Mouse (Mus musculus): ENCODE results near the gene Ifi205.
"Not testable (repeated sequence)": the region's sequence is repeated elsewhere in the genome, so short reads cannot be mapped to it uniquely, and the experiment has no call there.

Gene Ifi205

GRCm38 (mm10) chr1:174031698-174032097 lies at the start of gene Ifi205:
Gene Ifi205 (minus strand): TSS chr1:174031810.
- no peak for DNase-seq (ENCODE audit: low spot score in 2 of 2)

- no peak for DNase-seq (ENCODE audit: low spot score in 2 of 2)
These were observed 34.7 kb upstream of the Ifi205 start, which contains the start of gene Olfr430 for GRCm38 (mm10) chr1:174066305-174066704. Gene Olfr430 (plus strand): TSS chr1:174066605.

DNA sequence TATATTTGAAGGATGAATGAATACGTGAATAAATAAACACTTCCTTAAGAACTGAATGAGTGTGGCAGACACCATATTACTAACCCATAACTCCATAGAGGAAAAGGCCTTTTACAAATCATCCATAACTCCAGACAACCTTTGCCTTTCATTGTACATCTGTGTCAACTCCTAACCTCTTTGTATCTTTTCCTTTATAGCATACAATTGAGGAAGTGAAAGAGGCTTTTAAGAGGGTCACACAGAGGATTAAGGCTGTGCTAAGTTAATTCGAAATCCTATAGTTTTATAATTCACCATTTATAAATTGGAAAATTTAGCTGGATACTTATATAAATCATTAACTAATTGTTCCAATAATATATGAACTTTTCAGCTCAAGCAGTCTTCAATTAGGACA lies 23.6 kb upstream of the Ifi205 start:
- DNase-seq (ENCODE audit: low spot score in 2 of 2) = no peak

DNA sequence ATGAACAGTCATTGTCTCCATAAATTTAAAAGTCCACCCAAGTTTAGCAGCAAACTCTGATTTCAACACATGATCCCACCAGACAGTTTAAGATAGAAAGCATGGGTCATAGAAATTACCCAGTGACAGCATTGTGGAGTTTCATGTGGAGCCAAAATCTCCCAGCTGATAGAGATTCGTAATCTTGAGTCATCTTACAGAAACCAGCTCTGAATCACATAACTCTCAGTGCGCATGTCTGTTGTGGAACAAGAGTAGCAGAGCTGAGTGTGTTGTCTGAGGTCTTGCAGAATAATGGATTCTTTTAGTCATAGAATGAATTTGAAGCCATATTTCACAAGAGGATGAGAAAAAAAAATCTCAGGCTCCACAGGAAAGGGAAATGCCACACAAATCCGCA lies 21.4 kb upstream of the Ifi205 start:
- no peak for DNase-seq (ENCODE audit: low spot score in 2 of 2)

GRCm38 (mm10) chr1:174051931-174052536 lies 20.4 kb upstream of the Ifi205 start:
- DNase-seq (ENCODE audit: low spot score in 2 of 2) = no peak

DNA sequence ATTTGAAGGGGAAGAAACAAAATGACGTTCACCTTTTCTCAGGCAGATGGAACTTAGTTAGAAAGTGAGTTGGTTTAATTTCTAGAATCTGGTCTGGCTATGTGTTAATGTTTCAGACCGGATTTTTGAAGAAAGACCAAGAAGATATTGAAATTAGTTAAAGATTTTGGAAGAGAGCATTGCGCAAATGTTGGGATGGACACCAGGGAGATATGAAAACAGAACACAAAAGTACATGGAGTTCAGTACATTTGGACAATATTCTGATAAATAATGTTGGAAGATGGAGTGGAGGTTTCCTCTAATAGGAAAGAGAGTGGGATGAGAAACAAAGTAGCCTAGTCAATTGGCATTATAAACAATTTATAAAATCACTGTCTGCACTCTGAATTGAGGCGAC lies 19.9 kb upstream of the Ifi205 start:
- DNase-seq (ENCODE audit: low spot score in 2 of 2) = no peak

DNA sequence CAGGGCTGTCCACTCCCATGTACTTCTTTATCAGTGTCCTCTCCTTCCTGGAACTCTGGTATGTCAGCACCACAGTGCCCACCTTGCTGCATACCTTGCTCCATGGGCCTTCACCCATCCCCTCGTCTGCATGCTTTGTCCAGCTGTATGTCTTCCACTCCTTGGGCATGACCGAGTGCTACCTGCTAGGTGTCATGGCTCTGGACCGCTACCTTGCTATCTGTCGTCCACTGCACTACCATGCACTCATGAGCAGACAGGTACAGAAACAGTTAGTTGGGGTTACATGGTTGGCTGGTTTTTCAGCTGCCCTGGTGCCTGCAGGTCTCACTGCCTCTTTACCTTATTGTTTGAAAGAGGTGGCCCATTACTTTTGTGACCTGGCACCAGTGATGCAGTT lies 18.9 kb upstream of the Ifi205 start:
- DNase-seq (ENCODE audit: low spot score in 2 of 2) = no peak

- DNase-seq (ENCODE audit: low spot score in 2 of 2) = not testable (repeated sequence)
These were observed 17.7 kb upstream of the Ifi205 start for GRCm38 (mm10) chr1:174049357-174049756.

DNA sequence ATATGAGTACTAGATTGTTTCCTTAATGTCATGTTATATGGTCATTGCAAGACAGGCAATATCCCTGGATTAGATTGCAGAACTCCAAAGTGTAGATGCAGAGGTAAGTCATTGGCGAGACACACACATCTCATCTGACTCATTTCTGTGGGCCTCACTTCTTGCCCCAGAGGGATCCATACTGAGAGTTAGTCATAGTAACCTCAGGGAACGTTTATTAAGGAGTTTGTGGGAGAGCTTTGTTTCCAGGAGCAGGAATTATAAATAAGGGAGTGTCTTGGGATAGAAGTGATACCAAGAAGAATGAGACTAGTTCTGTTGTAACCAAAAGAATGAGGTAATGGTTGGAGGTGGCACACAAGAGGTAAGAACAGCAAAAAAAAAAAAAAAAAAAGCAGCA lies 17.3 kb upstream of the Ifi205 start, which contains the start of gene Olfr432:
TSS of gene Olfr432 (plus strand) at position 313 of the 400 bp plus-strand sequence.
- no peak for DNase-seq (ENCODE audit: low spot score in 2 of 2)

DNA sequence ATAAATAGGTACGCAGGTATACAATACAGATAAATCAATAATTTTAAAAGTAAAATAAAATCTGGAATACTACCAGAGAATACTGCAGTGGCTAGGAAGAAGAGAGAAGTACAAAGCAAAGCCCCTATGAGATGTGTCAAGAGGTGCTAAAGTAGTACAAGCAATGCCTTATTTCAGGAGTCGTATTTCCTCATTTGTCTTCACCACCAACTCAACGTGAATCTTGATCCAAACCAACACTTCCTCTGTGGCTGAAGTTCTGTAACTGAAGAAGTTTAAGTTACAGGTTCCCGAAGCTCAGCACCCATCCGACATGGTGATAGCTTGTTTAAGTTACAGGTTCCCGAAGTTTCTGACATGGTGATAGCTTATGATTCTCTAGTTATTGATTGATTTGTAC lies 16.6 kb upstream of the Ifi205 start:
- not testable (repeated sequence) for DNase-seq (ENCODE audit: low spot score in 2 of 2)

GRCm38 (mm10) chr1:174044431-174044830 lies 12.8 kb upstream of the Ifi205 start:
- DNase-seq (ENCODE audit: low spot score in 2 of 2) = no peak

DNA sequence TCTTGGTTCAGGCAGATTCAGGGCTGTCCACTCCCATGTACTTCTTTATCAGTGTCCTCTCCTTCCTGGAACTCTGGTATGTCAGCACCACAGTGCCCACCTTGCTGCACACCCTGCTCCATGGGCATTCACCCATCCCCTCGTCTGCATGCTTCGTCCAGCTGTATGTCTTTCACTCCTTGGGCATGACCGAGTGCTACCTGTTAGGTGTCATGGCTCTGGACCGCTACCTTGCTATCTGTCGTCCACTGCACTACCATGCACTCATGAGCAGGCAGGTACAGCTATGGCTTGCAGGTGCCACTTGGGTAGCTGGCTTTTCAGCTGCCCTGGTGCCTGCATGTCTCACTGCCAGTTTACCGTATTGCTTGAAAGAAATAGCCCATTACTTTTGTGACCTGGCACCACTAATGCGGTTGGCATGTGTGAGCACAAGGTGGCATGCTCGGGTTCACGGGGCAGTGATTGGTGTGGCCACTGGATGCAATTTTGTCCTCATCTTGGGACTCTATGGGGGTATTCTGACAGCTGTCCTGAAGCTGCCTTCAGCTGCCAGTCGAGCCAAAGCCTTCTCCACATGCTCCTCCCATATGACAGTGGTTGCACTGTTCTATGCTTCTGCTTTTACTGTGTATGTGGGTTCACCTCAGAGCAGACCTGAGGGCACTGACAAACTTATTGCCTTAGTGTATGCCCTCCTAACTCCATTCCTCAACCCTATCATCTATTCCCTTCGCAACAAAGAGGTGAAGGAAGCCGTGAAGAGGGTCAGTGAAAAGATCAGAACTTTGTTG lies 10.7 kb upstream of the Ifi205 start:
- not testable (repeated sequence) for DNase-seq (ENCODE audit: low spot score in 2 of 2)

DNA sequence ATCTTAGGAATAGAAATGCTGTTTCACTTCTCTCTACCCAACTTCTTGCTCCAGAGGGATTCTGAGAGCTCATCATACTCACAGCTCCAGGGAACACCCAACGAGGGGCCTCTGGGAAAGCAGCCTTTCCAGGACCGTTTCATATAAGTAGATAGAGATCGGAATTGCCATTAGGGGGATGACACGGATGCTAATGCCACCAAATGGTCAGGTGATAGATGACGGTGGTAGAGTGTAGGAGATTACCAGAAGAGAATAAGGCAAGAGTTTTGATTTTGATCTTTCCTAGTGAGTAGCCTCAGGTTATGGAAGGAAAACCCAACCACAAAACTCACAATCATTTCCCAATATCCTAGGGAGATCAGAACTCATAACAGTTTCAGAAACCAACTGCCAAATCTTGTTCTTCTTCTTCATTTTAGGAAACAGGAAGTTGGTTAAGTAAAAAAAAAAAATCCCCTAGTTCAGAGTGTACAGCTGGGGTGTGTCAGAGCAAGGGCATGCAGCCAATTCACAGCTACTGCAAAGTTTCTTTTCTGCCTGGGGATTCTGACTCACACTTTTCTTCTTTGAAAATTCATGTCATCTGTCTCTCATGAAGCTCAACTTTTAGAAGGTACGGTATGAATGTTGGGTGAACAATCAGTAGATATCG lies 9.0 kb upstream of the Ifi205 start, which contains the start of gene Olfr433:
TSS of gene Olfr433 (plus strand) at position 183 of the 655 bp plus-strand sequence.
- DNase-seq (ENCODE audit: low spot score in 2 of 2) = peak; percentile 17 to 22

DNA sequence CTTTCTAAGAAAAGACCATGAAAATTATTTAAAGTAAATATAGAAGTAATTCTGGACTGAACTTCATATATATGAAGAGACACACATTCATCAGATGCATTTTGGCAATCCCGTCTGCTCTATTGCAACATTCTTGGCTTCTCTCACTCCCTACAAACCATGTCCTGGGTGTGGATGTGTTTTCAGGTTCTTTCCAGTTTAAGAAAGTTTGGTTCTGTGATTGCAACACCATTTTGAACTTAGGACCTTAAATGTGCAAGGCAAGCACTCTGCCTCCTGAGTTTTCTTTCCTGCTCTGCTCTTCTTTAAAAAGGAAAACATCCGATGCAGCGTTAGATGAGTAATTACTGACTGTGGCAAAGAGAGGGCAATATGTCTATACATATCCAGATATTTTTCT lies 6.9 kb upstream of the Ifi205 start:
- DNase-seq (ENCODE audit: low spot score in 2 of 2) = no peak

GRCm38 (mm10) chr1:174035841-174036240 lies 4.2 kb upstream of the Ifi205 start:
- DNase-seq (ENCODE audit: low spot score in 2 of 2) = no peak

DNA sequence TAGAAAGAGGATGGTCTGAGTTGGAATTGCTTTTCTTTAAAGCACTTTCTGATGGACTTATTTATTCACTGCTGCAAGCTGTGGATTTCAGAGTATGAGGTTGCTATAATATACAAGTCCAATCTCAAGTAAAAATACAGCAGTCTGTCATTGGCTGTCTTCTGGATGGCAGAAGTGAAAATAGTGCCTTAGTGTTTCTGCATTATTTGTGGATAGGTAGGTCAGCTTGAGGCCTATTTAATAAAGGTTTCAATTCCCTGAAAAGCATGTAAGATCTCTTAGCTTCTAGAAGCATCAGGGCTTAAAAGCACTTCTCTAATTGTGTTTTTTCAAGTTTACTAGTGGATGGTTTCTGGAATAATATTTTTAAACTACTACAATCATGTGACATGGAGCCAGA lies 24.6 kb downstream of the Ifi205 start:
- DNase-seq (ENCODE audit: low spot score in 2 of 2) = not testable (repeated sequence)

DNA sequence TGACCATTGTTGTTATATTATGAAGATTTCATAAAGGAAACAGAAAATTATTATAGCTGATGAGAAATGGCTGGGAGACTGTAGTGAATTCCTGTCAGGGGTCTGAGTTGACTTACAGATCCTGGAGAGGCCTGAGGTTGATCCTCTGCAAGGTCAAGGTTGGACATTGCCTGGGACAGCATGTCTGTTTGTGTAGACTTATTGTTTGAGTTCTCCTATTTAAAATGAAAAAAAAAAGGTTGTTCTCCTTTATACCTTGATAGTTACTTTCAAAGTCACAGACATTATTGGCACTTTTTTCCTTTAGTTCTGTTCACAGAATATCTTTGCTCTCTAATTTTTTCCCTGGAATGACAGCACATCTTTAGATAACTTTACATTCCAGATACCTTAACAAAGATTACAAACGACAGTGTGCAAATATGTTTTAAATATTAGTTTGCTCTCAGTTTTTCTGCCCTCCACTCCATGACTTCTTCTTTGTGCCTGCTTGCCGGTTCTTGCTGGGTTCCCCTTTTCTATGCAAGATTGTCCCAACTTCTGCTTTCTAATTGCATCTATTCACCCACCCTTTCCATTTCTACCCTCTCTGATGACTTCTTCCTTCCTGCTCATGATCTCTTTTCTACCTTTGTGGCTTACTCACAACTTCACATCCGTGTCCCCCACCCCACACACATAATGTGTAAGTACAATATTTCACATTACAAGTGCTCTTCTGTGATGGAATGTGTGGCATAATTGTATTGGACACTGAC lies 27.1 kb downstream of the Ifi205 start:
- DNase-seq (ENCODE audit: low spot score in 2 of 2) = not testable (repeated sequence)

GRCm38 (mm10) chr1:173995003-173995402 lies 36.6 kb downstream of the Ifi205 start:
- no peak for DNase-seq (ENCODE audit: low spot score in 2 of 2)

- DNase-seq (ENCODE audit: low spot score in 2 of 2) = not testable (repeated sequence)
These were observed 48.8 kb downstream of the Ifi205 start, which contains the start of gene Ifi202b for GRCm38 (mm10) chr1:173982694-173983305. Gene Ifi202b (minus strand): TSS chr1:173982744.

- DNase-seq (ENCODE audit: low spot score in 2 of 2) = not testable (repeated sequence)
These were observed 50.6 kb downstream of the Ifi205 start for GRCm38 (mm10) chr1:173981038-173981437.

GRCm38 (mm10) chr1:173977622-173978021 lies 54.0 kb downstream of the Ifi205 start:
- DNase-seq (ENCODE audit: low spot score in 2 of 2) = no peak
